Mouse (Mus musculus): ENCODE data around the gene Gm10643.
A peak's percentile ranks its signal among the peaks of the same experiment; 100 is the strongest.

Gm10643 gene

GRCm38 (mm10) chr8:84070667-84071066, 5.7 kb upstream of the Gm10643 start:
- DNase-seq: no peak

GRCm38 (mm10) chr8:84070241-84070640, 5.3 kb upstream of the Gm10643 start:
- DNase-seq: no peak

GRCm38 (mm10) chr8:84069750-84070149, 4.8 kb upstream of the Gm10643 start:
- DNase-seq: peak; percentile 25 to 39

- DNase-seq: no peak
Observed at GRCm38 (mm10) chr8:84069169-84069568, 4.2 kb upstream of the Gm10643 start.

- DNase-seq: no peak
Observed at GRCm38 (mm10) chr8:84068316-84069035, 3.5 kb upstream of the Gm10643 start.

GRCm38 (mm10) chr8:84067911-84068310, 3.0 kb upstream of the Gm10643 start:
- no peak for DNase-seq

- DNase-seq: peak; percentile 94 to 95
Observed at GRCm38 (mm10) chr8:84067047-84067573, 2.2 kb upstream of the Gm10643 start.

GRCm38 (mm10) chr8:84066291-84066930, 1.5 kb upstream of the Gm10643 start, which contains the start of gene Rfx1:
Gene Rfx1, plus strand, starts transcription at chr8:84066834.
- peak; percentile 100 for DNase-seq

GRCm38 (mm10) chr8:84065457-84066072, 628 bp upstream of the Gm10643 start:
- no peak for DNase-seq

- DNase-seq: peak; percentile 51 to 59
Observed at GRCm38 (mm10) chr8:84063861-84064610, 901 bp downstream of the Gm10643 start.

GRCm38 (mm10) chr8:84060245-84060644, 4.7 kb downstream of the Gm10643 start:
- no peak for DNase-seq

GRCm38 (mm10) chr8:84059226-84059625, 5.7 kb downstream of the Gm10643 start:
- DNase-seq: no peak

GRCm38 (mm10) chr8:84057827-84058226, 7.1 kb downstream of the Gm10643 start:
- no peak for DNase-seq

GRCm38 (mm10) chr8:84053229-84053628, 11.7 kb downstream of the Gm10643 start:
- DNase-seq: no peak

- no peak for DNase-seq
Observed at GRCm38 (mm10) chr8:84052746-84053145, 12.2 kb downstream of the Gm10643 start.

- no peak for DNase-seq
Observed at GRCm38 (mm10) chr8:84048171-84048570, 16.8 kb downstream of the Gm10643 start.

GRCm38 (mm10) chr8:84046505-84046904, 18.4 kb downstream of the Gm10643 start:
- DNase-seq: no peak

GRCm38 (mm10) chr8:84044900-84045299, 20.0 kb downstream of the Gm10643 start, which contains the start of gene Rln3:
Gene Rln3, minus strand, starts transcription at chr8:84045000.
- DNase-seq: no peak

- no peak for DNase-seq
Observed at GRCm38 (mm10) chr8:84044103-84044502, 20.8 kb downstream of the Gm10643 start.

GRCm38 (mm10) chr8:84042948-84043342, 22.0 kb downstream of the Gm10643 start:
- DNase-seq: no peak

GRCm38 (mm10) chr8:84042066-84042947, 22.6 kb downstream of the Gm10643 start, which contains the start of gene Il27ra:
Gene Il27ra, minus strand, starts transcription at chr8:84042589.
- DNase-seq: peak; percentile 61 to 69

GRCm38 (mm10) chr8:84039050-84039449, 25.9 kb downstream of the Gm10643 start:
- DNase-seq: peak; percentile 60 to 71
